Mouse (Mus musculus) bone marrow macrophage, adult 2 months (primary cell): ENCODE data around the gene Tmprss7.

ENCODE experiments used
- CTCF ChIP-seq: IDR thresholded peaks from 2 replicates; pipeline ENCODE4 v1.5.1; 2012; ENCODE audit warnings: low read depth, mild to moderate bottlenecking, low read length, moderate library complexity
- POLR2A ChIP-seq: IDR thresholded peaks from 2 replicates; pipeline ENCODE4 v1.6.1; 2012; ENCODE audit warnings: mild to moderate bottlenecking, low read depth, low read length, borderline replicate concordance

GRCm38 (mm10) chr16:45657574-45658159 lies 35.8 kb downstream of the Tmprss7 start:
- no peak for TF ChIP-seq POLR2A
- no peak for TF ChIP-seq CTCF
